In genomic region chr10:80200485-80200884, GRCm38 (mm10) we compare ENCODE assay signal across 16 mouse cellular contexts.
"Had no signal": no experiment of that assay in that cellular context is flagged by ENCODE, and none has a peak within 500 bp of the region (broad histone marks: within the 10 kb centered on the region; RNA-seq: fewer than 3 reads in every experiment).

No protein-coding gene starts in this region.

- DNase-seq: kidney, adult 11 months; kidney, adult 8-10 months; kidney, postnatal 10 days; kidney, postnatal 36 days; layer of hippocampus, postnatal 36 days; liver, embryonic 13.5 days; lung, adult 2 months; lung, postnatal 14 days; lung, postnatal 4 days; right cerebral cortex, postnatal 14 days; right cerebral cortex, postnatal 4 days; thymus, postnatal 25 days had no signal

- H3K4me3 ChIP-seq: kidney, embryonic 15.5 days; left cerebral cortex, adult 2 months; liver, embryonic 13.5 days; myocyte; stomach, embryonic 15.5 days had no signal

- H3K4me1 ChIP-seq: liver, embryonic 13.5 days; stomach, embryonic 15.5 days had no signal

- H3K4me2 ChIP-seq: kidney, embryonic 15.5 days; liver, embryonic 13.5 days; stomach, embryonic 15.5 days had no signal

- H3K9me3 ChIP-seq: kidney, embryonic 15.5 days; liver, embryonic 13.5 days; stomach, embryonic 15.5 days had no signal

- H3K27me3 ChIP-seq: kidney, embryonic 15.5 days; stomach, embryonic 15.5 days had no signal

- H3K36me3 ChIP-seq: kidney, embryonic 15.5 days; liver, embryonic 13.5 days; stomach, embryonic 15.5 days had no signal

- H3K9ac ChIP-seq: kidney, embryonic 15.5 days; liver, embryonic 13.5 days; stomach, embryonic 15.5 days had no signal

- H3K27ac ChIP-seq: kidney, embryonic 15.5 days; left cerebral cortex, adult 2 months; liver, embryonic 13.5 days; stomach, embryonic 15.5 days had no signal
